In genomic region chr12:110935983-110936620, GRCm38 (mm10) we compare ENCODE assay signal across 8 mouse cellular contexts. TPM values are rescaled to one million over a fixed set of nuclear protein-coding genes. Genes with fewer than 3 reads are reported as not detected.
DNase-seq lines count a peak whose midpoint lies in the region; ATAC-seq and TF ChIP-seq lines count a peak whose summit lies in the region.

No protein-coding gene starts in this region.

- 60% methylated on average over 9 of the region's 9 CpGs for WGBS in lung, embryonic 14.5 days

- no peak overlapping the region for H3K4me2 ChIP-seq in lung, embryonic 14.5 days

- no peak overlapping the region for H3K27ac ChIP-seq in lung, embryonic 14.5 days (ENCODE audit: low read depth)

- peaks cover 41% of the 10 kb centered on the region for H3K36me3 ChIP-seq in lung, embryonic 14.5 days (ENCODE audit: insufficient read depth)

- TF ChIP-seq CTCF in lung, embryonic 14.5 days (IDR thresholded peaks at IDR 0.05; ENCODE audit: low read depth), result peak; percentile 88

- no peaks in the 10 kb centered on the region for H3K27me3 ChIP-seq in lung, embryonic 14.5 days (ENCODE audit: insufficient read depth, low read length)

- DNase-seq in Muller cell, postnatal 12 days (ENCODE audit: inconsistent ontology term), result peak; percentile 75
- peak; percentile 92 for DNase-seq in cerebellum, adult 8-10 months
- DNase-seq in layer of hippocampus, adult 8-10 months (ENCODE audit: low spot score in 2 of 2), result peak; percentile 83 to 88
- DNase-seq in lung, embryonic 14.5 days, result peak; percentile 90
- peak; percentile 61 for DNase-seq in retina, adult 2 months (ENCODE audit: low read depth, low spot score)
- DNase-seq in thymus, postnatal 25 days, result peak; percentile 63

- no peaks in the 10 kb centered on the region for H3K4me1 ChIP-seq in lung, embryonic 14.5 days (ENCODE audit: insufficient read depth)

- H3K9me3 ChIP-seq in lung, embryonic 14.5 days (ENCODE audit: low read depth, low read length), result no peaks in the 10 kb centered on the region

- H3K4me3 ChIP-seq in lung, embryonic 14.5 days (ENCODE audit: low read depth, low read length), result no peak overlapping the region

- H3K9ac ChIP-seq in lung, embryonic 14.5 days, result no peak overlapping the region

- ATAC-seq in frontal cortex, adult (ENCODE audit: low TSS enrichment), result peak; percentile 69
- ATAC-seq in hematopoietic stem cell, adult 5-6 weeks (replicated peaks in 1 of 2; ENCODE audit: insufficient read depth in 1 of 2, low FRiP score in 2 of 2, low TSS enrichment in 1 of 2, low read depth in 1 of 2, poor library complexity in 2 of 2, severe bottlenecking in 2 of 2), result peak; percentile 89 to 90
- ATAC-seq in lung, embryonic 14.5 days (ENCODE audit: insufficient read depth), result peak; percentile 54; the same call in 1 of the 2 replicates

RNA-seq across cellular contexts. Expression of gene Ankrd9, which starts 42.7 kb away (rescaled TPM):
- 4.2 and 6.8 TPM in 2 replicates for total RNA-seq in hematopoietic stem cell, adult 5-6 weeks (2017)
- 10 to 100 TPM; 12.5 to 14.0 (median 12.8) TPM for total RNA-seq in layer of hippocampus, adult 8-10 months (2022)
- polyA plus RNA-seq in lung, embryonic 14.5 days (2014; fragmentation: Nextera tagmentation; extraction: Ambion mirVana), result 11.2 and 14.2 TPM in 2 replicates

RNA-seq across cellular contexts. Expression of gene Tecpr2, which starts 47.0 kb away (rescaled TPM):
- total RNA-seq in hematopoietic stem cell, adult 5-6 weeks (2017), result 3.8 and 6.1 TPM in 2 replicates
- total RNA-seq in layer of hippocampus, adult 8-10 months (2022), result 10 to 100 TPM; 40.1 to 46.1 (median 44.4) TPM
- 4.0 and 5.2 TPM in 2 replicates for polyA plus RNA-seq in lung, embryonic 14.5 days (2014; fragmentation: Nextera tagmentation; extraction: Ambion mirVana)

RNA-seq across cellular contexts. Expression of gene Cinp, which starts 47.2 kb away (rescaled TPM):
- total RNA-seq in hematopoietic stem cell, adult 5-6 weeks (2017), result 53.8 and 73.5 TPM in 2 replicates
- total RNA-seq in layer of hippocampus, adult 8-10 months (2022), result 10 to 100 TPM; 47.1 to 66.8 (median 55.9) TPM
- polyA plus RNA-seq in lung, embryonic 14.5 days (2014; fragmentation: Nextera tagmentation; extraction: Ambion mirVana), result 91.8 and 94.0 TPM in 2 replicates
